Mouse (Mus musculus): Measurements from ENCODE around the gene Gata5. TPM values are rescaled to one million over a fixed set of nuclear protein-coding genes. Genes with fewer than 3 reads are reported as not detected.

The Gata5 gene
- total RNA-seq, 2 experiments from 2014 or later, result 0.45 to 0.65 TPM

DNA sequence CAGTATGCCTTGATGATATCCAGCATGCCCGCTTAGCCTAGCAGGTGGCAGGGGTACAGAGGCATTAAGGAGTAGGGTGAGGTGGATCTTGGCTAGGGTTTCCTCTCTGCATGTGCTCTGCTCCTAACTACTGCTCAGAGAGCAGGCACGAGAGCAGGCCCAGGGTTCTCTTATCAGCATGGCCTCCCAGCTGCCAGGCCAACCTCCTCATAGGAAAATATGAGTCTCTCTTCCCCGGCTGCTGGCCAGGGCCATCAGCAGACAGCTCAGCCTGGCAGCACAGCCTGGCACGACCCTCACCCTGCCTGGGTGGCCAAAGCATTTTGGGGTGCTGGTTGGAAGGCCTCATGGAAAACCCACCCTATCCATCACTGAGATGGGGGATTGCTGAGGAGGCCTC lies 23.4 kb downstream of the Gata5 start:
- no peak for DNase-seq (ENCODE audit: low spot score in 2 of 2)

- DNase-seq (ENCODE audit: low spot score in 2 of 2), result no peak
Observed at GRCm38 (mm10) chr2:180307680-180308079, 26.8 kb downstream of the Gata5 start.

DNA sequence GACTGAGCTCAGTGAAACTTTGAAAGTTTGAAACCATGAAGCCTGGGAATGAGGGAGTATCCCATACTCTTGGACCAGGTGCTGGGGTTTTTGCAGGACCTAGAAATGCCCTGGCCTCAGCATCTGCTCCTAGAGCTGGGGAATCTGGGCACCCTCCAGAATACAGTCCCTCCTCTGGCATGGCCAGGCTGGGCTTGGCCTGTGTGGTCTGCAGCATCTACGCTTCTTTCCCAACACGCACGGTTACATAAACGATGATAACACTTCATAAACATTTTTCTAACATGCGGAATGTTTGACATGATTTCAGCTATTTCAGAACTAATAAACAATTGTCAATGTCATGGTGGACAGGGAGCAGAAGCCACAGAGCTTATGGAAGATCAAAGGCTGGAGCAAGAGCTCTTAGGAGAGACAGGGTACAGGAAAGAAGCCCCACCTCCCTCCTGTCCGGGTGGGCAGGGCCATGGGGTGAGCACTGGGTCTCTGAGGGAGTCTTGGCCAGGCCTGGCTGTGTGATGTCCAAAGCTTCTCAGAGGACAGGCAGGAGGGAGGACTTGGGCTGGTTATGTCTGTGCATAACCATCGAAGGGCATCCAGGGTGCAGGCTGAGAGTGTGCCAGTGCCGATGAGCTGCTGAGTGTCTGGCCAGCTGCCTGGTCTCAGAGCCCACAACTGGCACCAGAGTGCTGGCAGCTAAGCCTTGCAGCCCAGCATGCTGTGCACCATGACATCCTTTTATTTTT lies 27.9 kb downstream of the Gata5 start:
- no peak for DNase-seq (ENCODE audit: low spot score in 2 of 2)

DNA sequence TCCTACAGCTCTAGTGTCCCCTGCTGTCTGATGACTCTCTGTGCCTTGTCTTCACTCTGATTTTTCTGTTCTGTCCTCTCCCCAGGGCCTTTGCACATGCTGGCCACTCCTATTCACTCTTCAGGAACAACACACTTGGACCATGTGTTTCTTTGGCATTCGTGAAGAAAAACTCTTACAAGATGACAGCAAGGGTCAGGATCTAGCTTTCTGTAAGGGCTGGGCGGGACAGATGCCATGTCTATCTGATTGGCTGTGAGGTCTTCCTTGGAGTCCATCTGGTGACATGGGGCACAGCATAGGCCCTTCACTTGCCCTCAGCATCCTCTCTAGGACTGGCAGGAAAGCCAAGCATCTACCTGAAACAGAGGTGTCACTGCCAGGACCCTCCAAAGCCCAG lies 28.5 kb downstream of the Gata5 start:
- DNase-seq (ENCODE audit: low spot score in 2 of 2), result no peak

- DNase-seq (ENCODE audit: low spot score in 2 of 2), result no peak
Observed at GRCm38 (mm10) chr2:180305490-180305889, 29.0 kb downstream of the Gata5 start.

DNA sequence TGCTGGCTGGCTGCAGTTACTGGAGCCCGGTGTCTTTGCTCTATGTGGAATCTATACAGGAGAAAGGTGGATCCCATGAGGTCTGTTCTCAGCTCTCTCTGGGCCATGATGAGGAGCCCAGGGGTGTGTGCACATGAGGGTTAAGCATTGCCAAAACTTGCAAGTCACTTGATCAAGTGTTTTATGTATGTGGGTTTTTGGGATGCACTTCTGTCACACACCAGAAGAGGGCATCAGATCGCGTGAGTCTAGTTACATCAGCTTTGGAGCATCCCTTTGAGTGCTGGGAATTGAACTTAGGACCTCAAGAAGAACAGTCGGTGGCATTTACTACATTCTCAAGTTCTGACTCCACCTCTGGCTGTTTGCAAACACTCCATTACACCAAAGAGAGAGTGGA lies 29.9 kb downstream of the Gata5 start:
- DNase-seq (ENCODE audit: low spot score in 2 of 2), result no peak

- no peak for DNase-seq (ENCODE audit: low spot score in 2 of 2)
Observed at GRCm38 (mm10) chr2:180303468-180303867, 31.0 kb downstream of the Gata5 start.

GRCm38 (mm10) chr2:180302201-180302600 lies 32.3 kb downstream of the Gata5 start:
- DNase-seq (ENCODE audit: low spot score in 2 of 2), result no peak

DNA sequence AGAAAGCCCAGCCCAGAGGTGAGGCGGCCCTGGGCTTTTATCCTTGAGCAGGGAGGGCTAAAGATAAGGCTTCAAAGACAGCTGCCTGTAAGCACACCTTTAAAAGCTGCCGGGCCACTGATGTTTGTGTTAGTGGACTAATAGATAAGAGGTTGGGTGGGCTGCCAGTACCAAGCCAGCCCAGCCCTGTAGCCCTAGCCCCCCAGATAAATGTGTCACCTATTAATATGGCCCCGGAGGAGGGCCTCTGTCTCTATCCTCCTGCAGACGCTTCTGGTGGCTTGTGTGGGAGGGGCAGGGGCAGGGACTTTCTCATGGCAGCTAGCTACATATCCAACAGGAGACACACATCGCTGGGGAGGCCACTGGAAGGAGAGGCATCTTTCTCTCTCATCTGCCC lies 33.7 kb downstream of the Gata5 start:
- no peak for DNase-seq (ENCODE audit: low spot score in 2 of 2)

- no peak for DNase-seq (ENCODE audit: low spot score in 2 of 2)
Observed at GRCm38 (mm10) chr2:180300252-180300651, 34.2 kb downstream of the Gata5 start.

- DNase-seq (ENCODE audit: low spot score in 2 of 2), result no peak
Observed at GRCm38 (mm10) chr2:180292906-180293305, 41.6 kb downstream of the Gata5 start.

GRCm38 (mm10) chr2:180292026-180292425 lies 42.5 kb downstream of the Gata5 start:
- DNase-seq (ENCODE audit: low spot score in 2 of 2), result no peak

DNA sequence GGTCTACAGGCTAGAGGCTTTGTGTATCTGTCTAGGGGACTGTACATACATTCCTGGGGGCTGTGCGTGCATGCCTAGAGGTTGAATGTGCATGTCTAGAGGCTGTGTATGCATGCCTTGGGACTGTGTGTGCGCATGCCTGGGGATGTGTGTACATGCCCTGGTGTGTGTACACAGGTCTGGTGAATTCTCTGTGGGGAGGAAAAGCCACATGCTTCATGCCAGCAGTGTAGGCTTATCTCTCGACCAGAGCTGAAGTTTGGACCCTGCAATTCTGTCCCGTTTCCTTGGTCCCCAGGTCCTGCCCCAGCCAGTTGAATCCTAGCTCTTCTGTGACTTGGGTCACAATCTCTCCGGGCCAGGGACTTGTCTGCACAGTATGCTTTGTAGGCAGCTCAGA lies 42.9 kb downstream of the Gata5 start:
- DNase-seq (ENCODE audit: low spot score in 2 of 2), result no peak

GRCm38 (mm10) chr2:180290503-180290902 lies 44.0 kb downstream of the Gata5 start:
- DNase-seq (ENCODE audit: low spot score in 2 of 2), result no peak

DNA sequence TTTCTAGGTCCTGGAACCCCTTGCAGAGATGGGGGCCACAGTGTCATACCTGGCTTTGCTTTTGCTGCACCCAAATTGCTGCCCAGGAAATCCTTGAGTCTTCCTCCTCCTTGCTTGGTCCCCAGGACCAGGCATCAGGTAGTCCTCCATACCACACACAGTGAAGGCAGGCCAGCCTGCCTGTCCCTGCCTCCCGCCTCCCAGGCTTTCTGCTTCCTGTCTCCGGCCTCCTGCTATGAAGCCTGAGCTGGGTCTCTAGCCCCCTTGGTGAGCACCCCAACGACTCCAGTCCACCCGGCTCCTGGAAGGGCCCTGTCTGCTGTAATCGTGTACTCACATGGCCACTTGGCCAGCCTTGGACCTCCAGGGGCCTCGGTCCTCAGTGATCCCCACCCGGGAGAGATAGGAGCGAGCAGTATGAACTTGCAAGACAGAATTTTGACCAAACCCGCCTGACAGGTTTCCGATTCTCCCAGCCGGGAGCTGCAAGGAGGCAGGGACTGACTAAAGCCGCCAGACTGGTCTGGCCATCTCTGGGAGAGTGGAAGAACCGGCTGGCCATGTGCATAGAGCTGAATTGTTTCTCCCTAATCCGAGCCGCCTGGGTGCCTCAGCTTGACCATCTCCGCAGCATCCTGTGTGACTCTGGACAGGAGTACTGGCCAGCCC lies 44.9 kb downstream of the Gata5 start, which contains the start of gene Rbbp8nl:
Rbbp8nl (minus strand) TSS at position 440 of the 669 bp plus-strand sequence.
- no peak for DNase-seq (ENCODE audit: low spot score in 2 of 2)

GRCm38 (mm10) chr2:180288966-180289365 lies 45.5 kb downstream of the Gata5 start:
- no peak for DNase-seq (ENCODE audit: low spot score in 2 of 2)

GRCm38 (mm10) chr2:180279321-180279720 lies 55.2 kb downstream of the Gata5 start:
- no peak for DNase-seq (ENCODE audit: low spot score in 2 of 2)

- no peak for DNase-seq (ENCODE audit: low spot score in 2 of 2)
Observed at GRCm38 (mm10) chr2:180277773-180278320, 56.7 kb downstream of the Gata5 start.

GRCm38 (mm10) chr2:180276851-180277259 lies 57.6 kb downstream of the Gata5 start:
- no peak for DNase-seq (ENCODE audit: low spot score in 2 of 2)

DNA sequence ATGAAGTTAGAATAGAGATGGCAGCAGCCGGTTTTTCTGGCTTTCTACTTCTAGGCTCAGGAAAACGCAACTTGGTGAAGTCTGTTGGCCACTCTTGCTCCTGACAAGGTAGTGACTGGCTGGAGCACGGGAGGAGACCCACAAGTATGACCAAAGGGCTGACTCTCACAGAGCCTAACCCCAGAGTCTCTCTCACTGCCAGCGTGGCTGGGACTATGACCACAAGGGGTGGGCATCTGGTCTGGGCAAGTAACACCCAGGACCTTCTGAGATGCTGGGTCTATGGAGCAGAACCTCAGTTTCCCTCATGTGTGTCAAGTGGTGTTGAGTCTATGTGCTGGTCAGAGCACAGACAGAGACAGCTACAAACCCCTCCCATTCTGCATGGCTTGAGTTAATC lies 58.1 kb downstream of the Gata5 start:
- no peak for DNase-seq (ENCODE audit: low spot score in 2 of 2)

DNA sequence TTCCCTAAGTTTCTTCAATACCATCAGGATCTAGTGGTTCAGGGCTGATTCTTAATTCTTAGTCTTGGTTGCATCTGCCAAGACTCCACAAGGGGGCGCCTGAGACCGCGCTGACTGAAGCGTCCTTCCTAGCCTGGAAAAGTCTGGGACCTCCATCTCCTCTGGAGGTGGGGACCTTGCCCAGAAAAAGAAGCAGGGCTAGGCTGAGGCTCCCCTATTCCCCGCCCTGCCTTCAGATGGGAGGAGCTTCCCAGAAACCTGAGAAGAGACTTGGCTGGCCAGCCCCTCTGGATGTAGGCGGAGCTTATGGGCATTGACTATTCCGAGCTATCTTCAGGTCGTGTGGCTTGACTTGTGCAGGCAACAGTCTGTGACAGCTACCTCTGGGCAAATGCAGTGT lies 58.7 kb downstream of the Gata5 start:
- DNase-seq (ENCODE audit: low spot score in 2 of 2), result peak; percentile 52 to 68

Data from adrenal gland, postnatal 4 days (tissue).